Mouse (Mus musculus) liver, embryonic 15.5 days (tissue): ENCODE measurements around the gene Nrd1. TPM values are rescaled to one million over a fixed set of nuclear protein-coding genes. Genes with fewer than 3 reads are reported as not detected.

Experiments used
- microRNA counts: library from miRNA; unstranded; fragments of <30 nt; microRNA quantifications from one replicate; lab custom pipeline; 2016
- microRNA-seq: library from miRNA; unstranded; fragments of <30 nt; microRNA quantifications from one replicate; pipeline ENCODE4, GENCODE M21; 2016
- polyA plus RNA-seq: library from polyadenylated mRNA; unstranded; fragments of >200 nt; fragmentation: Nextera tagmentation; extraction: Ambion mirVana; gene quantifications from 2 replicates; pipeline ENCODE4 v1.2.1, GENCODE M21; 2015

Gene Nrd1
- polyA plus RNA-seq, 1 experiment from 2014 or later: 33.7 TPM

MicroRNAs encoded within 50 kb of the gene (microRNA counts, 519-probe panel; counts per million panel counts)
- 2,123 counts per million, percentile 29 among the panel's probes with 10 or more counts for microRNA mmu-miR-761 (lab: Ali Mortazavi, UCI)

Small RNA genes lying within 50 kb of the gene (microRNA-seq; reads per million reads assigned to microRNA genes)
- gene Mir761: not detected

Other genes with a start within 250 kb of the Nrd1 start
- 0.45 and 0.56 TPM in 2 replicates for gene Zfyve9, start 219.9 kb upstream of the Nrd1 start, polyA plus RNA-seq
- 35.2 and 39.4 TPM in 2 replicates for gene Btf3l4, start 167.0 kb upstream of the Nrd1 start, polyA plus RNA-seq
- 22.4 and 27.0 TPM in 2 replicates for gene Txndc12, start 166.1 kb upstream of the Nrd1 start, polyA plus RNA-seq
- gene Kti12, start 152.9 kb upstream of the Nrd1 start, polyA plus RNA-seq: 36.6 and 41.1 TPM in 2 replicates
- 0.24 and 0.29 TPM in 2 replicates for gene A730015C16Rik, start 152.0 kb upstream of the Nrd1 start, polyA plus RNA-seq
- 2.1 and 2.8 TPM in 2 replicates for gene Rab3b, start 121.6 kb upstream of the Nrd1 start, polyA plus RNA-seq
- gene Osbpl9, start 201.6 kb downstream of the Nrd1 start, polyA plus RNA-seq: 25.1 and 26.4 TPM in 2 replicates
- not detected in 2 replicates for gene Calr4, start 233.8 kb downstream of the Nrd1 start, polyA plus RNA-seq